Mouse (Mus musculus) MEL (cell line): ENCODE data around the gene Hpd. TPM values are rescaled to one million over a fixed set of nuclear protein-coding genes. Genes with fewer than 3 reads are reported as not detected.

ENCODE experiments used
- DNase-seq: peaks from one replicate; pipeline ENCODE4 v3.0.0; 2011; ENCODE audit warnings: low read depth, low spot score
- H3K27ac ChIP-seq: 2 replicates; pipeline ENCODE4 v1.5.1; 2012; ENCODE audit warnings: low read depth, mild to moderate bottlenecking, control low read depth, low read length, moderate library complexity; ENCODE audit not compliant: control insufficient read depth
- H3K27me3 ChIP-seq, 2 experiments: fragments of 150-350 bp in 1 of 2; sonication (generic) in 1 of 2; 2 replicates each; pipeline ENCODE4 v1.6.1; 2012; ENCODE audit warnings: low read length in 2 of 2, mild to moderate bottlenecking in 2 of 2, improper control_type of control experiment in 1 of 2, moderate library complexity in 1 of 2; ENCODE audit not compliant: insufficient read depth in 2 of 2, control insufficient read depth in 1 of 2
- H3K36me3 ChIP-seq, 2 experiments: 2 replicates each; pipeline ENCODE4 v1.6.1; 2012 to 2014; ENCODE audit warnings: low read length in 2 of 2, improper control_type of control experiment in 1 of 2, inconsistent platforms in 1 of 2, mild to moderate bottlenecking in 1 of 2; ENCODE audit not compliant: insufficient read depth in 2 of 2, control insufficient read depth in 1 of 2
- H3K4me1 ChIP-seq, 2 experiments: fragments of 150-350 bp in 1 of 2; sonication (generic) in 1 of 2; 2 replicates each; pipeline ENCODE4 v1.6.1; 2012; ENCODE audit warnings: low read length in 2 of 2, improper control_type of control experiment in 1 of 2, mild to moderate bottlenecking in 1 of 2; ENCODE audit not compliant: insufficient read depth in 2 of 2, control insufficient read depth in 1 of 2
- H3K4me3 ChIP-seq, 2 experiments: fragments of 150-350 bp in 1 of 2; sonication (generic) in 1 of 2; 2 replicates each; pipeline ENCODE4 v1.5.1; 2012; ENCODE audit warnings: low read depth in 2 of 2, low read length in 2 of 2, mild to moderate bottlenecking in 2 of 2, moderate library complexity in 2 of 2, control low read depth in 1 of 2, improper control_type of control experiment in 1 of 2; ENCODE audit not compliant: control insufficient read depth in 1 of 2, insufficient read depth in 1 of 2
- H3K79me2 ChIP-seq: 2 replicates; pipeline ENCODE4 v1.6.1; 2012; ENCODE audit warnings: mild to moderate bottlenecking, low read length, moderate library complexity; ENCODE audit not compliant: control insufficient read depth, poor library complexity, insufficient read depth
- H3K9ac ChIP-seq: 2 replicates; pipeline ENCODE4 v1.6.1; 2012; ENCODE audit warnings: low read depth, mild to moderate bottlenecking, control low read depth, low read length, moderate library complexity; ENCODE audit not compliant: control insufficient read depth, poor library complexity, severe bottlenecking
- H3K9me3 ChIP-seq: fragments of 150-350 bp; sonication (generic); replicated peaks from 2 replicates; pipeline ENCODE4 v1.6.1; 2012; ENCODE audit warnings: mild to moderate bottlenecking, low read length, improper control_type of control experiment, moderate library complexity; ENCODE audit not compliant: insufficient read depth
- CHD1 ChIP-seq: IDR thresholded peaks from 2 replicates; pipeline ENCODE4 v1.6.1; 2012; ENCODE audit warnings: low read depth, mild to moderate bottlenecking, inconsistent platforms, low read length, improper control_type of control experiment
- CHD2 ChIP-seq: IDR thresholded peaks from 2 replicates; pipeline ENCODE4 v1.6.1; 2011; ENCODE audit warnings: low read length, improper control_type of control experiment
- CTCF ChIP-seq, 3 experiments: IDR thresholded peaks in 2 of 3; conservative IDR thresholded peaks in 1 of 3; 2 replicates each; pipeline ENCODE4 v1.5.1; 2011 to 2012; ENCODE audit warnings: low read length in 3 of 3, low read depth in 2 of 3, mild to moderate bottlenecking in 2 of 3, improper control_type of control experiment in 1 of 3, inconsistent platforms in 1 of 3, mixed read lengths in 1 of 3, moderate library complexity in 1 of 3; ENCODE audit not compliant: control insufficient read depth in 1 of 3, insufficient read depth in 1 of 3, poor library complexity in 1 of 3, severe bottlenecking in 1 of 3
- GABPA ChIP-seq: IDR thresholded peaks from 2 replicates; pipeline ENCODE4 v1.6.1; 2012; ENCODE audit warnings: low read depth, mild to moderate bottlenecking, inconsistent platforms, low read length, improper control_type of control experiment, moderate library complexity
- GATA1 ChIP-seq: IDR thresholded peaks from 2 replicates; pipeline ENCODE4 v1.6.1; 2011; ENCODE audit warnings: low read depth, low read length, improper control_type of control experiment
- HCFC1 ChIP-seq: IDR thresholded peaks from 2 replicates; pipeline ENCODE4 v1.6.1; 2012; ENCODE audit warnings: low read depth, mild to moderate bottlenecking, inconsistent platforms, low read length, improper control_type of control experiment, moderate library complexity
- MAFK ChIP-seq: IDR thresholded peaks from 2 replicates; pipeline ENCODE4 v1.6.1; 2011; ENCODE audit warnings: low read depth, mild to moderate bottlenecking, low read length, improper control_type of control experiment, borderline replicate concordance
- MAX ChIP-seq: IDR thresholded peaks from 2 replicates; pipeline ENCODE4 v1.6.1; 2011; ENCODE audit warnings: low read length, improper control_type of control experiment
- MAZ ChIP-seq: IDR thresholded peaks from 2 replicates; pipeline ENCODE4 v1.6.1; 2012; ENCODE audit warnings: low read depth, mild to moderate bottlenecking, inconsistent platforms, low read length, improper control_type of control experiment
- MYB ChIP-seq: IDR thresholded peaks from 2 replicates; pipeline ENCODE4 v1.6.1; 2011; ENCODE audit warnings: mild to moderate bottlenecking, low read depth, low read length, improper control_type of control experiment
- MYC ChIP-seq: IDR thresholded peaks from 2 replicates; pipeline ENCODE4 v1.6.1; 2011; ENCODE audit warnings: low read depth, mild to moderate bottlenecking, low read length, improper control_type of control experiment, moderate library complexity
- NRF1 ChIP-seq: IDR thresholded peaks from 2 replicates; pipeline ENCODE4 v1.6.1; 2014; ENCODE audit warnings: low read depth, mild to moderate bottlenecking, inconsistent platforms, low read length, improper control_type of control experiment, moderate library complexity; ENCODE audit not compliant: poor library complexity, insufficient read depth, severe bottlenecking
- POLR2A ChIP-seq, 2 experiments: IDR thresholded peaks; 2 replicates each; pipeline ENCODE4 v1.6.1; 2011 to 2012; ENCODE audit warnings: low read length in 2 of 2, mild to moderate bottlenecking in 2 of 2, control low read depth in 1 of 2, improper control_type of control experiment in 1 of 2, low read depth in 1 of 2, moderate library complexity in 1 of 2; ENCODE audit not compliant: control insufficient read depth in 1 of 2, insufficient read depth in 1 of 2, poor library complexity in 1 of 2
- POLR2AphosphoS2 ChIP-seq: IDR thresholded peaks from 2 replicates; pipeline ENCODE4 v1.6.1; 2011; ENCODE audit warnings: low read length, improper control_type of control experiment
- RAD21 ChIP-seq: IDR thresholded peaks from 2 replicates; pipeline ENCODE4 v1.6.1; 2011; ENCODE audit warnings: mild to moderate bottlenecking, low read depth, low read length, improper control_type of control experiment
- RCOR1 ChIP-seq: IDR thresholded peaks from 2 replicates; pipeline ENCODE4 v1.6.1; 2012; ENCODE audit warnings: low read depth, mild to moderate bottlenecking, inconsistent platforms, low read length, improper control_type of control experiment
- SIN3A ChIP-seq: IDR thresholded peaks from 2 replicates; pipeline ENCODE4 v1.6.1; 2012; ENCODE audit warnings: low read length, improper control_type of control experiment, inconsistent platforms
- SMC3 ChIP-seq: IDR thresholded peaks from 2 replicates; pipeline ENCODE4 v1.6.1; 2011; ENCODE audit warnings: low read depth, low read length, improper control_type of control experiment
- UBTF ChIP-seq: IDR thresholded peaks from 2 replicates; pipeline ENCODE4 v1.6.1; 2012; ENCODE audit warnings: low read depth, mild to moderate bottlenecking, inconsistent platforms, low read length, improper control_type of control experiment, moderate library complexity, borderline replicate concordance; ENCODE audit not compliant: insufficient read depth
- USF2 ChIP-seq, 2 experiments: IDR thresholded peaks; 2 replicates each; pipeline ENCODE4 v1.6.1; 2011 to 2012; ENCODE audit warnings: improper control_type of control experiment in 2 of 2, low read length in 2 of 2, borderline replicate concordance in 1 of 2, inconsistent platforms in 1 of 2, low read depth in 1 of 2, mild to moderate bottlenecking in 1 of 2; ENCODE audit not compliant: insufficient read depth in 1 of 2
- ZC3H11A ChIP-seq: IDR thresholded peaks from 2 replicates; pipeline ENCODE4 v1.6.1; 2012; ENCODE audit warnings: low read depth, mild to moderate bottlenecking, inconsistent platforms, low read length, improper control_type of control experiment
- ZMIZ1 ChIP-seq: IDR thresholded peaks from 2 replicates; pipeline ENCODE4 v1.6.1; 2012; ENCODE audit warnings: low read depth, mild to moderate bottlenecking, inconsistent platforms, low read length, improper control_type of control experiment, moderate library complexity
- ZNF384 ChIP-seq: IDR thresholded peaks from 2 replicates; pipeline ENCODE4 v1.6.1; 2012; ENCODE audit warnings: low read depth, mild to moderate bottlenecking, inconsistent platforms, low read length, improper control_type of control experiment
- polyA plus RNA-seq, 2 experiments: library from polyadenylated mRNA; stranded (reverse) in 1 of 2; unstranded in 1 of 2; fragments of >175 nt in 1 of 2; fragments of >200 nt in 1 of 2; gene quantifications; 2 replicates each; pipeline versions ENCODE4 v1.2.1 to v1.2.4; 2012; ENCODE audit warnings: low replicate concordance in 2 of 2, low read depth in 1 of 2; ENCODE audit not compliant: insufficient read length in 2 of 2, insufficient read depth in 1 of 2, missing spikeins in 1 of 2
- total RNA-seq: library from RNA; depleted of rRNA; stranded (reverse); fragments of 300-350 nt; gene quantifications from 2 replicates; pipeline ENCODE4 v1.2.3, GENCODE M21; 2012

The Hpd gene
- total and polyA plus RNA-seq, 3 experiments: not detected

- no peak for TF ChIP-seq MAFK
- TF ChIP-seq CHD2: no peak; the same call in 1 of the 2 replicates
- peak; percentile 27; the same call in 1 of the 2 replicates for TF ChIP-seq ZNF384
- no peak for TF ChIP-seq RCOR1
- TF ChIP-seq, all 39 proteins: peak for 14
Measured at GRCm38 (mm10) chr5:123133083-123133783, 49.3 kb downstream of the Hpd start (continued).

GRCm38 (mm10) chr5:123132308-123133071 lies 50.0 kb downstream of the Hpd start, which contains the start of gene Rhof:
Gene Rhof (minus strand): TSS chr5:123132692.
- Histone ChIP-seq H3K27me3 (no peaks in the 10 kb centered on the region), H3K9me3 (no peaks in the 10 kb centered on the region), H3K4me1 (peaks cover 7 to 55% of the 10 kb centered on the region in 2 experiments), H3K36me3 (peaks cover 0 to 43% of the 10 kb centered on the region in 2 experiments; a peak in 2 of 4 replicates), H3K4me3 (peak within 1 kb of the TSS; percentile 54 to 56), H3K27ac (peak within 1 kb of the TSS; percentile 52), H3K9ac (peak within 1 kb of the TSS; percentile 53)
- peak; percentile 96 for DNase-seq
- TF ChIP-seq USF2 (IDR thresholded peaks at IDR 0.05; ENCODE audit: borderline replicate concordance in 1 of 2, insufficient read depth in 1 of 2, low read depth in 1 of 2, low read length in 2 of 2): no peak
- 0 out of 2 replicates have a peak, but pooled peaks have one; percentile 24 for TF ChIP-seq ZNF384
- TF ChIP-seq CTCF (IDR thresholded peaks at IDR 0.05 in 2 of 3, conservative IDR thresholded peaks at IDR 0.05 in 1 of 3; ENCODE audit: control insufficient read depth in 1 of 3, insufficient read depth in 1 of 3, low read depth in 2 of 3, low read length in 3 of 3, poor library complexity in 1 of 3, severe bottlenecking in 1 of 3): peak; percentile 80 to 93 (median 86)
- no peak for TF ChIP-seq CHD1
- TF ChIP-seq MYB: no peak
- TF ChIP-seq MAX: 0 out of 2 replicates have a peak, but pooled peaks have one; percentile 10
- TF ChIP-seq ZC3H11A: peak; percentile 59
- no peak for TF ChIP-seq MYC
- 0 out of 2 replicates have a peak, but pooled peaks have one; percentile 40 for TF ChIP-seq NRF1
- TF ChIP-seq ZMIZ1: peak; percentile 64; the same call in 1 of the 2 replicates
- 0 out of 2 replicates have a peak, but pooled peaks have one; percentile 48 for TF ChIP-seq UBTF
- peak; percentile 54 for TF ChIP-seq RAD21
- peak; percentile 49 for TF ChIP-seq HCFC1
- TF ChIP-seq POLR2AphosphoS2: peak; percentile 86
- peak; percentile 34; the same call in 1 of the 2 replicates for TF ChIP-seq SIN3A
- TF ChIP-seq MAZ: 0 out of 2 replicates have a peak, but pooled peaks have one; percentile 45
- TF ChIP-seq GABPA: no peak
- TF ChIP-seq SMC3: peak; percentile 74
- TF ChIP-seq POLR2A (IDR thresholded peaks at IDR 0.05; ENCODE audit: control insufficient read depth in 1 of 2, insufficient read depth in 1 of 2, low read depth in 1 of 2, low read length in 2 of 2, poor library complexity in 1 of 2): peak in 1 of 2 experiments; percentile 60; a peak in 2 of 4 replicates
- 0 out of 2 replicates have a peak, but pooled peaks have one; percentile 25 for TF ChIP-seq GATA1
- TF ChIP-seq, all 39 proteins: peak for 15
- H3K79me2 ChIP-seq: peaks cover 11% of the 10 kb centered on the region
